Mouse (Mus musculus): ENCODE measurements around the gene Grhpr. TPM values are rescaled to one million over a fixed set of nuclear protein-coding genes. Genes with fewer than 3 reads are reported as not detected.
"Not testable (repeated sequence)": the region's sequence is repeated elsewhere in the genome, so short reads cannot be mapped to it uniquely, and the experiment has no call there.

Gene Grhpr
- total RNA-seq, 1 experiment: 38.2 TPM

DNA sequence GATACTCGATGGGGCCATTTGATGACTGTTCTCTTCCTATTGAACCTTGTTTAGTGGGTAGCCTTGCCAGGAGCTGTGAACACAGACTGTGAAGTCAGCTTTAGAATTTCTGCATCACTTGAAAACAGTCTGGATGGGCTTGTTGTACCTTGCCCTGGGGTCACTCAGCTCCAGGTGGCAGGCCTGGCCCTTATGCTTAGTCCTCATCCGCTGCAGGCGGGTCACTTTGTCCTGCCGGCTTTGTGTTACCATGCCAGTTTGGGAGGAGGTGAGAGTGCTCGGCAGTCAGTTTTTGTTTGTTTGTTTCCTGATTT is 736 bp downstream of the Grhpr start:
- peaks cover 18% of the 10 kb centered on the region for H3K36me3 ChIP-seq (ENCODE audit: control insufficient read depth, insufficient read depth, low read length, poor library complexity, severe bottlenecking)
- TF ChIP-seq CHD2 (IDR thresholded peaks at IDR 0.05; ENCODE audit: low read depth, low read length) (no peak), MAFK (IDR thresholded peaks at IDR 0.05; ENCODE audit: insufficient read depth, low read depth, low read length) (no peak), ZNF384 (IDR thresholded peaks at IDR 0.05; ENCODE audit: low read depth, low read length) (no peak), HCFC1 (IDR thresholded peaks at IDR 0.05; ENCODE audit: borderline replicate concordance, insufficient read depth, low read length) (no peak), ZC3H11A (IDR thresholded peaks at IDR 0.05; ENCODE audit: borderline replicate concordance, low read depth, low read length) (no peak)
- in situ Hi-C loops (cut with MboI; ENCODE audit: low sequenced_read_pairs in 2 of 2, unreplicated experiment in 2 of 2): no loop called here
- peak overlapping the region; percentile 72 to 97 for H3K4me3 ChIP-seq (ENCODE audit: insufficient read depth in 1 of 2, low read depth in 1 of 2, low read length in 2 of 2, poor library complexity in 1 of 2, severe bottlenecking in 1 of 2)
- no peak overlapping the region for H3K27ac ChIP-seq (ENCODE audit: insufficient read depth, low read depth, low read length, poor library complexity, severe bottlenecking)
- H3K9me3 ChIP-seq (ENCODE audit: control insufficient read depth, insufficient read depth, low read depth, low read length): no peaks in the 10 kb centered on the region
- H3K9ac ChIP-seq (ENCODE audit: insufficient read depth, low read depth, low read length, poor library complexity, severe bottlenecking): peak overlapping the region; percentile 69
- DNase-seq (ENCODE audit: low read depth, low spot score): no peak
- H3K4me1 ChIP-seq (ENCODE audit: control insufficient read depth in 2 of 2, insufficient read depth in 2 of 2, low read length in 2 of 2, poor library complexity in 1 of 2): peaks cover 0 to 30% of the 10 kb centered on the region in 2 experiments; a peak in 2 of 4 replicates

DNA sequence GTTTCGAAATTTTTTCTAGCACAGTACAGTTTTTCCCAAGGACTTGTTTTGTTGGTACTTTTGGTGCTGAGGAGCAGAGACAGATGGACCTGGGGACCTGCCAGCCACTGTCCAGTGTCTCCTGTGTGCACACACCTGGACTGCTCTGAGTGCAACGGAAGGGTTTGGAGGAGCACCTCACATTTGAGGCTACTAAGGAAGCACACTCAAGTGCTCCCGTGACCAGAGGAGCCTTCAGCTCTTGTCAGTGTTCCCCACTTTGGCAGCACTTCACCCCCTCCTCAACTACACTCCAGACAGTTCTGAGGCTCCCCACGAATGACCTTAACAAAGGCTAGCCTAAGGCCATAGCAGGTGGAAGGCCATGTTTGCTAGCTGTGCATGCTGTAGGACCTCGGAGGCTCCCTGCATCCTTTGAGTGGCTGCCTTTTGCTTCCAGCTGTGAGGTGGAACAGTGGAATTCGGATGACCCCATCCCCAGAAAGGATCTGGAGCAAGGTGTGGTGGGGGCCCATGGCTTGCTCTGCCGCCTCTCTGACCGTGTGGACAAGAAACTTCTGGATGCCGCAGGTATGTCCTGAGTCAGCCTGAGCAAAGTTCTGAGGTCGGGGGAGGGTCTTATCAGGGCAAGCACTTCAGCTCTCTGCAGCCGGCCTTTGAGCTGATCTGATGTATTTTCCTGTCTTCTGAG is 1.4 kb downstream of the Grhpr start:
- H3K4me3 ChIP-seq (ENCODE audit: insufficient read depth in 1 of 2, low read depth in 1 of 2, low read length in 2 of 2, poor library complexity in 1 of 2, severe bottlenecking in 1 of 2): peak overlapping the region in 1 of 2 experiments; percentile 72; a peak in 2 of 4 replicates
- TF ChIP-seq MAFK (IDR thresholded peaks at IDR 0.05; ENCODE audit: insufficient read depth, low read depth, low read length) (no peak), ZC3H11A (IDR thresholded peaks at IDR 0.05; ENCODE audit: borderline replicate concordance, low read depth, low read length) (no peak)
- H3K9me3 ChIP-seq (ENCODE audit: control insufficient read depth, insufficient read depth, low read depth, low read length): no peaks in the 10 kb centered on the region
- H3K4me1 ChIP-seq (ENCODE audit: control insufficient read depth in 2 of 2, insufficient read depth in 2 of 2, low read length in 2 of 2, poor library complexity in 1 of 2): peaks cover 0 to 30% of the 10 kb centered on the region in 2 experiments; a peak in 2 of 4 replicates
- no peak overlapping the region for H3K9ac ChIP-seq (ENCODE audit: insufficient read depth, low read depth, low read length, poor library complexity, severe bottlenecking)
- no peak for DNase-seq (ENCODE audit: low read depth, low spot score)
- peaks cover 21% of the 10 kb centered on the region for H3K36me3 ChIP-seq (ENCODE audit: control insufficient read depth, insufficient read depth, low read length, poor library complexity, severe bottlenecking)
- in situ Hi-C loops (cut with MboI; ENCODE audit: low sequenced_read_pairs in 2 of 2, unreplicated experiment in 2 of 2): no loop called here
- H3K27ac ChIP-seq (ENCODE audit: insufficient read depth, low read depth, low read length, poor library complexity, severe bottlenecking): no peak overlapping the region

DNA sequence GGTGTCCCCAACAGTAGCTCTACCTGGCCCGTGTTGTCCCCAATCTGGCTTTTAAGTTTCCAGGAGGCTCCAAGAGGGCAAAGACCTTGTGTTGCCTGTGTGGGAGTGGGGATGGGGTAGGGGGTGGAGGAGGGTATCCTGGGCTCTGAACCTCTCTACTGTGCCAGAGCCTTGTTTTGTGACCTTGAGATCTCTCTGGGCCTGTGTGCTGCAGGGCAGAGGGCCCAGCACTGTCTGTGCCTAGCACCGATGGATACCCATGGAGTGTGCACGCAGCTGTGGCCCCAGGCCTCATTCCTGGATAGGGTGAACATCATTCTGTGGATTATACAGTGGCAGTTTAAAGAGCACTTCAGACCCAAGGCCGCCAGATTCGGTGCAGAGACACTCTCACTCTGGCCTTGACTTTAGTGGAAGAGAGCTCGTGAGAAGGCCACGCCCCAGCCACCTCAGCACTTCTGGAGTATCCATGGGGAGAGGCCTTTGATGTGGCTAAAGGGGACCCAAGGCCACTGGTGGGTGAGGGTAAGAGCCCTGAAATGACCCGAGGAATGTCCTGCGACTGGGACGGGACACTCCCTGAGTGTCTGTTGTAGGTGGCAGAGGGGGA is 2.0 kb downstream of the Grhpr start:
- H3K36me3 ChIP-seq (ENCODE audit: control insufficient read depth, insufficient read depth, low read length, poor library complexity, severe bottlenecking): peaks cover 22% of the 10 kb centered on the region
- no peak for DNase-seq (ENCODE audit: low read depth, low spot score)
- TF ChIP-seq ZNF384 (IDR thresholded peaks at IDR 0.05; ENCODE audit: low read depth, low read length) (no peak), ZC3H11A (IDR thresholded peaks at IDR 0.05; ENCODE audit: borderline replicate concordance, low read depth, low read length) (no peak), HCFC1 (IDR thresholded peaks at IDR 0.05; ENCODE audit: borderline replicate concordance, insufficient read depth, low read length) (no peak), MAFK (IDR thresholded peaks at IDR 0.05; ENCODE audit: insufficient read depth, low read depth, low read length) (0 out of 2 replicates have a peak, but pooled peaks have one; percentile 25), CHD2 (IDR thresholded peaks at IDR 0.05; ENCODE audit: low read depth, low read length) (no peak)
- H3K9ac ChIP-seq (ENCODE audit: insufficient read depth, low read depth, low read length, poor library complexity, severe bottlenecking): no peak overlapping the region
- no peak overlapping the region for H3K27ac ChIP-seq (ENCODE audit: insufficient read depth, low read depth, low read length, poor library complexity, severe bottlenecking)
- H3K4me1 ChIP-seq (ENCODE audit: control insufficient read depth in 2 of 2, insufficient read depth in 2 of 2, low read length in 2 of 2, poor library complexity in 1 of 2): peaks cover 0 to 30% of the 10 kb centered on the region in 2 experiments; a peak in 2 of 4 replicates
- H3K9me3 ChIP-seq (ENCODE audit: control insufficient read depth, insufficient read depth, low read depth, low read length): no peaks in the 10 kb centered on the region
- in situ Hi-C loops (cut with MboI; ENCODE audit: low sequenced_read_pairs in 2 of 2, unreplicated experiment in 2 of 2): no loop called here
- H3K4me3 ChIP-seq (ENCODE audit: insufficient read depth in 1 of 2, low read depth in 1 of 2, low read length in 2 of 2, poor library complexity in 1 of 2, severe bottlenecking in 1 of 2): no peak overlapping the region

DNA sequence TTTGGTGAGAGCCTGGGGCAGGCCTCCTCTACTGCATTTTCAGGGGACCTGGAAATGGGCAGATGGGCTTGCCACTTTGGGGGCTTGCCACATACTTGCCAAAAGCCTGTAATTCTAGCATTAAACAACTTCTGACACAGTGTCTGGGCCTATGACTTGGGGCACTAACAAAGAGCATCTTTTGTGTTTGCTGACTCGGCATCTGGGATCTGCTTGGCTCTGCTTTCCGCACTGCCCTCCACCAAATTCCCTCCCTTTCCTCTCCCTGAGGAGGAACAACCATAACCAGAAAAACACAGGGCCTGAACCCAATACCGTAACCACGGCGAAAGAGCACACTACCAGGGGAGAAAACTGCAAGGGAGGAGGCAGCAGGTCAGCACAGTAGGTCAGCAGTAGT is 9.4 kb downstream of the Grhpr start:
- TF ChIP-seq MAFK (IDR thresholded peaks at IDR 0.05; ENCODE audit: insufficient read depth, low read depth, low read length) (peak; percentile 73; the same call in 1 of the 2 replicates), HCFC1 (IDR thresholded peaks at IDR 0.05; ENCODE audit: borderline replicate concordance, insufficient read depth, low read length) (no peak), ZNF384 (IDR thresholded peaks at IDR 0.05; ENCODE audit: low read depth, low read length) (no peak)
- no peak overlapping the region for H3K4me3 ChIP-seq (ENCODE audit: insufficient read depth in 1 of 2, low read depth in 1 of 2, low read length in 2 of 2, poor library complexity in 1 of 2, severe bottlenecking in 1 of 2)
- H3K36me3 ChIP-seq (ENCODE audit: control insufficient read depth, insufficient read depth, low read length, poor library complexity, severe bottlenecking): peaks cover 48% of the 10 kb centered on the region
- DNase-seq (ENCODE audit: low read depth, low spot score): no peak
- H3K27ac ChIP-seq (ENCODE audit: insufficient read depth, low read depth, low read length, poor library complexity, severe bottlenecking): no peak overlapping the region
- in situ Hi-C loops (cut with MboI; ENCODE audit: low sequenced_read_pairs in 2 of 2, unreplicated experiment in 2 of 2): no loop called here
- no peak overlapping the region for H3K9ac ChIP-seq (ENCODE audit: insufficient read depth, low read depth, low read length, poor library complexity, severe bottlenecking)
- H3K4me1 ChIP-seq (ENCODE audit: control insufficient read depth in 2 of 2, insufficient read depth in 2 of 2, low read length in 2 of 2, poor library complexity in 1 of 2): peaks cover 2 to 3% of the 10 kb centered on the region in 2 experiments; a peak in 2 of 4 replicates
- H3K9me3 ChIP-seq (ENCODE audit: control insufficient read depth, insufficient read depth, low read depth, low read length): no peaks in the 10 kb centered on the region

DNA sequence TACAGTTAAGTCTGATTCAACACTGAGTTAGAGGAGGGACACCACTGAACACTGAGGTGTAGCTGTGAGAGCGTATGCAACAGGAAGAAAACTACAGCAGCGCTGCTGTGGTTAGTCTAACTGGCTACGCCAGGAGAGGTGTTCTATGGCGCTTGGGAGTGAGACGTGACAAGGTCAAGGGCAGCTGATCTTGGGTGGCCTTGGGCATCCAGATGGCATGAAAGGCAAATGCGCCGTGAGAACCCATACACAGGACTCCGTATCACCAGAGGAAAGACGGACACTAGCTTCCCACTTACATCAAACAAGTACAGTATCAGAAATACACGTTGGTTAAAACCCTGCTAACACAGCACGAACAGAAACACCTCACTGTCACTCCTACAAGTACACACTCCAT is 11.1 kb downstream of the Grhpr start:
- H3K4me1 ChIP-seq (ENCODE audit: control insufficient read depth in 2 of 2, insufficient read depth in 2 of 2, low read length in 2 of 2, poor library complexity in 1 of 2); DNase-seq (ENCODE audit: low read depth, low spot score); H3K4me3 ChIP-seq (ENCODE audit: insufficient read depth in 1 of 2, low read depth in 1 of 2, low read length in 2 of 2, poor library complexity in 1 of 2, severe bottlenecking in 1 of 2); H3K27ac ChIP-seq (ENCODE audit: insufficient read depth, low read depth, low read length, poor library complexity, severe bottlenecking); H3K9ac ChIP-seq (ENCODE audit: insufficient read depth, low read depth, low read length, poor library complexity, severe bottlenecking); in situ Hi-C loops (cut with MboI; ENCODE audit: low sequenced_read_pairs in 2 of 2, unreplicated experiment in 2 of 2); H3K9me3 ChIP-seq (ENCODE audit: control insufficient read depth, insufficient read depth, low read depth, low read length): not testable (repeated sequence)
- peaks cover 38% of the 10 kb centered on the region for H3K36me3 ChIP-seq (ENCODE audit: control insufficient read depth, insufficient read depth, low read length, poor library complexity, severe bottlenecking)

DNA sequence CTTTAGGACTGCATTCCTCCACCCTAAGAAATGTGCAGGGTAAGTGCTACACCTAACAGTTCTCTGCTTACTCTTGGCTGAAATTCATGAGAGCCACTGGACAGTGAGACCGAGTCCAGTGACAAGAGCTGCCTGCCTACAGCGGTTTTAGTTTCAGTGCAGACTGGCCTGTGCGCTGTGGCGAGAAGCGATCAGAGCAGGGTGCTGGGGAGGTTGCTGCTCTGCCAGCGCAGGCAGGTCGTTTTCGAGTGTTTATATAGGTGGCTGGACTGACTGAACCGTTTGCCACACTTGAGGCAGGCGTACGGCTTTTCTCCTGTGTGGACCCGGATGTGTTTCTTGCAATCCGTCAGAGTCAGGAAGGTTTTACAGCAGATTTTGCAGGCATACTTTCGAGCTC is 12.0 kb downstream of the Grhpr start:
- peaks cover 33% of the 10 kb centered on the region for H3K36me3 ChIP-seq (ENCODE audit: control insufficient read depth, insufficient read depth, low read length, poor library complexity, severe bottlenecking)
- H3K4me3 ChIP-seq (ENCODE audit: insufficient read depth in 1 of 2, low read depth in 1 of 2, low read length in 2 of 2, poor library complexity in 1 of 2, severe bottlenecking in 1 of 2); H3K9ac ChIP-seq (ENCODE audit: insufficient read depth, low read depth, low read length, poor library complexity, severe bottlenecking); in situ Hi-C loops (cut with MboI; ENCODE audit: low sequenced_read_pairs in 2 of 2, unreplicated experiment in 2 of 2); H3K4me1 ChIP-seq (ENCODE audit: control insufficient read depth in 2 of 2, insufficient read depth in 2 of 2, low read length in 2 of 2, poor library complexity in 1 of 2); H3K9me3 ChIP-seq (ENCODE audit: control insufficient read depth, insufficient read depth, low read depth, low read length); H3K27ac ChIP-seq (ENCODE audit: insufficient read depth, low read depth, low read length, poor library complexity, severe bottlenecking); DNase-seq (ENCODE audit: low read depth, low spot score): not testable (repeated sequence)

All from ES-E14 (cell line).